Mouse (Mus musculus) right cerebral cortex, postnatal 10 days (tissue): Measurements from ENCODE around the gene Wdr6.

Experiments used
- DNase-seq, 2 experiments: peaks; one replicate each; pipeline ENCODE4 v3.0.0; 2021; ENCODE audit warnings: low spot score in 2 of 2

Gene Wdr6

DNA sequence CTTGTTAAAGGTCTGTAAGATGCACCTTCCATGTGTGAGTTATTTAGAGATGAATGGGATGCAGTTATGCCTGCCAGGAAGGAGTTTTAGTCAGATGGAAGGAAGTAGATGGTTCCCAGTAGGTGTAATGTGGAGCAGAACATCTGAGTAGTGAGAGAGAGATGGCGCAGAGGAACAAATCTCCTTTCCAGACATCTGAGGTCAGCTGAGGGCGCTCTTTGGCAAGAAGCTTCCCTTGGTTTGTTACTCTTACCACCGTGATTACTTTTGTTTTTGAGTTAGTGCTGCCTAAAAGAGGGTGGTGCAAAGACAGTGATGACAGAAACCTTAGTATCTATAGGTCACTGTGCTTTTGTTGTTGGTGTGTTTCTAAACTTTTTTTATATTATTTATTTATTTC is 53.1 kb downstream of the Wdr6 start:
- no peak for DNase-seq

DNA sequence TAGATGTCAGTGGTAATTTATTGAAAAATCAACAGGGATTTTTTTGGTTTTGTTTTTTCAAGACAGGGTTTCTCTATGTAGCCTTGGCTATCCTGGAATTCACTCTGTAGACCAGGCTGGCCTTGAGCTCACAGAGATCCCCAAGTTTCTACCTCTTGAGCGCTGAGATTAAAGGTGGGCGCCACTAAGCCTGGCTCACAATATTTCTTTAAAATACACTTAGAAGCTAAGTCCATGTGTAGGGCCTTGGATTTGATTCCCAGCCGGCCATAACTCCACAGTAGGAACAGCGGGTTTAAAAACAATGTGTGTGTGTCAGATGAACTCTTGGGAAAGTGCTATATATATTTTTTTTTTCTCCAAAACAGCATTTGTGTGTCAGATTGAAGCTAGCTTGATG is 55.2 kb downstream of the Wdr6 start:
- DNase-seq = no peak
